Mouse (Mus musculus): ENCODE data around the gene Naa25. TPM values are rescaled to one million over a fixed set of nuclear protein-coding genes. Genes with fewer than 3 reads are reported as not detected.

The Naa25 gene
- total and polyA plus RNA-seq, 3 experiments, result 7.2 to 44.1 (median 43.3) TPM

GRCm38 (mm10) chr5:121420721-121421120, 23.0 kb downstream of the Naa25 start:
- Histone ChIP-seq H3K9me3 (replicated peaks) (no peaks in the 10 kb centered on the region), H3K4me3 (ENCODE audit: low read depth, low read length) (no peak overlapping the region), H3K36me3 (replicated peaks) (peaks cover 99% of the 10 kb centered on the region), H3K27me3 (ENCODE audit: insufficient read depth, low read length) (no peaks in the 10 kb centered on the region), H3K4me1 (ENCODE audit: insufficient read depth, low read depth, low read length) (0 out of 2 replicates have a peak, but pooled peaks cover 9% of the 10 kb centered on the region)
- ATAC-seq (ENCODE audit: extremely low read depth, insufficient number of reproducible peaks, low FRiP score, poor library complexity, severe bottlenecking) (no peak), DNase-seq (ENCODE audit: low spot score) (no peak)
- TF ChIP-seq TAL1 (conservative IDR thresholded peaks at IDR 0.05; ENCODE audit: low read depth, low read length), result no peak
- TF ChIP-seq POLR2AphosphoS5 (IDR thresholded peaks at IDR 0.05; ENCODE audit: insufficient replicate concordance, low read depth, low read length), result no peak
- TF ChIP-seq GATA1 (IDR thresholded peaks at IDR 0.05; ENCODE audit: borderline replicate concordance, low read length), result no peak
- no peak for TF ChIP-seq GATA2 (IDR thresholded peaks at IDR 0.05; ENCODE audit: borderline replicate concordance, low read depth, low read length)
- TF ChIP-seq CTCF (IDR thresholded peaks at IDR 0.05; ENCODE audit: low read depth, low read length), result no peak

- TF ChIP-seq CTCF (IDR thresholded peaks at IDR 0.05; ENCODE audit: low read depth, low read length) (no peak), POLR2AphosphoS5 (IDR thresholded peaks at IDR 0.05; ENCODE audit: insufficient replicate concordance, low read depth, low read length) (no peak), GATA2 (IDR thresholded peaks at IDR 0.05; ENCODE audit: borderline replicate concordance, low read depth, low read length) (no peak), TAL1 (conservative IDR thresholded peaks at IDR 0.05; ENCODE audit: low read depth, low read length) (no peak), GATA1 (IDR thresholded peaks at IDR 0.05; ENCODE audit: borderline replicate concordance, low read length) (no peak)
- Histone ChIP-seq H3K36me3 (replicated peaks) (peaks cover 99% of the 10 kb centered on the region), H3K27me3 (ENCODE audit: insufficient read depth, low read length) (no peaks in the 10 kb centered on the region), H3K4me1 (ENCODE audit: insufficient read depth, low read depth, low read length) (0 out of 2 replicates have a peak, but pooled peaks cover 9% of the 10 kb centered on the region), H3K4me3 (ENCODE audit: low read depth, low read length) (no peak overlapping the region), H3K9me3 (replicated peaks) (no peaks in the 10 kb centered on the region)
- no peak for ATAC-seq (ENCODE audit: extremely low read depth, insufficient number of reproducible peaks, low FRiP score, poor library complexity, severe bottlenecking)
- DNase-seq (ENCODE audit: low spot score), result no peak
Observed at GRCm38 (mm10) chr5:121422787-121423186, 25.1 kb downstream of the Naa25 start.

GRCm38 (mm10) chr5:121423297-121423696, 25.6 kb downstream of the Naa25 start:
- H3K27me3 ChIP-seq (ENCODE audit: insufficient read depth, low read length), result no peaks in the 10 kb centered on the region
- TF ChIP-seq CTCF (IDR thresholded peaks at IDR 0.05; ENCODE audit: low read depth, low read length) (no peak), TAL1 (conservative IDR thresholded peaks at IDR 0.05; ENCODE audit: low read depth, low read length) (no peak), GATA2 (IDR thresholded peaks at IDR 0.05; ENCODE audit: borderline replicate concordance, low read depth, low read length) (no peak), GATA1 (IDR thresholded peaks at IDR 0.05; ENCODE audit: borderline replicate concordance, low read length) (no peak), POLR2AphosphoS5 (IDR thresholded peaks at IDR 0.05; ENCODE audit: insufficient replicate concordance, low read depth, low read length) (no peak)
- DNase-seq (ENCODE audit: low spot score) (no peak), ATAC-seq (ENCODE audit: extremely low read depth, insufficient number of reproducible peaks, low FRiP score, poor library complexity, severe bottlenecking) (no peak)
- H3K9me3 ChIP-seq (replicated peaks), result no peaks in the 10 kb centered on the region
- peaks cover 99% of the 10 kb centered on the region for H3K36me3 ChIP-seq (replicated peaks)
- no peak overlapping the region for H3K4me3 ChIP-seq (ENCODE audit: low read depth, low read length)
- H3K4me1 ChIP-seq (ENCODE audit: insufficient read depth, low read depth, low read length), result 0 out of 2 replicates have a peak, but pooled peaks cover 9% of the 10 kb centered on the region

- no peak for ATAC-seq (ENCODE audit: extremely low read depth, insufficient number of reproducible peaks, low FRiP score, poor library complexity, severe bottlenecking)
- Histone ChIP-seq H3K27me3 (ENCODE audit: insufficient read depth, low read length) (no peaks in the 10 kb centered on the region), H3K36me3 (replicated peaks) (peaks cover 99% of the 10 kb centered on the region), H3K4me1 (ENCODE audit: insufficient read depth, low read depth, low read length) (no peaks in the 10 kb centered on the region), H3K9me3 (replicated peaks) (no peaks in the 10 kb centered on the region), H3K4me3 (ENCODE audit: low read depth, low read length) (no peak overlapping the region)
- no peak for DNase-seq (ENCODE audit: low spot score)
- TF ChIP-seq TAL1 (conservative IDR thresholded peaks at IDR 0.05; ENCODE audit: low read depth, low read length) (no peak), CTCF (IDR thresholded peaks at IDR 0.05; ENCODE audit: low read depth, low read length) (no peak), GATA2 (IDR thresholded peaks at IDR 0.05; ENCODE audit: borderline replicate concordance, low read depth, low read length) (no peak), GATA1 (IDR thresholded peaks at IDR 0.05; ENCODE audit: borderline replicate concordance, low read length) (no peak), POLR2AphosphoS5 (IDR thresholded peaks at IDR 0.05; ENCODE audit: insufficient replicate concordance, low read depth, low read length) (no peak)
Observed at GRCm38 (mm10) chr5:121428954-121429353, 31.2 kb downstream of the Naa25 start.

- peaks cover 97% of the 10 kb centered on the region for H3K36me3 ChIP-seq (replicated peaks)
- no peak for DNase-seq (ENCODE audit: low spot score)
- H3K27me3 ChIP-seq (ENCODE audit: insufficient read depth, low read length), result no peaks in the 10 kb centered on the region
- no peak for ATAC-seq (ENCODE audit: extremely low read depth, insufficient number of reproducible peaks, low FRiP score, poor library complexity, severe bottlenecking)
- H3K4me1 ChIP-seq (ENCODE audit: insufficient read depth, low read depth, low read length), result peaks cover 14% of the 10 kb centered on the region
- no peaks in the 10 kb centered on the region for H3K9me3 ChIP-seq (replicated peaks)
- no peak overlapping the region for H3K4me3 ChIP-seq (ENCODE audit: low read depth, low read length)
- no peak for TF ChIP-seq GATA1 (IDR thresholded peaks at IDR 0.05; ENCODE audit: borderline replicate concordance, low read length)
- no peak for TF ChIP-seq CTCF (IDR thresholded peaks at IDR 0.05; ENCODE audit: low read depth, low read length)
- TF ChIP-seq POLR2AphosphoS5 (IDR thresholded peaks at IDR 0.05; ENCODE audit: insufficient replicate concordance, low read depth, low read length), result no peak
- TF ChIP-seq TAL1 (conservative IDR thresholded peaks at IDR 0.05; ENCODE audit: low read depth, low read length), result no peak
- no peak for TF ChIP-seq GATA2 (IDR thresholded peaks at IDR 0.05; ENCODE audit: borderline replicate concordance, low read depth, low read length)
Observed at GRCm38 (mm10) chr5:121438131-121438530, 40.4 kb downstream of the Naa25 start.

DNA sequence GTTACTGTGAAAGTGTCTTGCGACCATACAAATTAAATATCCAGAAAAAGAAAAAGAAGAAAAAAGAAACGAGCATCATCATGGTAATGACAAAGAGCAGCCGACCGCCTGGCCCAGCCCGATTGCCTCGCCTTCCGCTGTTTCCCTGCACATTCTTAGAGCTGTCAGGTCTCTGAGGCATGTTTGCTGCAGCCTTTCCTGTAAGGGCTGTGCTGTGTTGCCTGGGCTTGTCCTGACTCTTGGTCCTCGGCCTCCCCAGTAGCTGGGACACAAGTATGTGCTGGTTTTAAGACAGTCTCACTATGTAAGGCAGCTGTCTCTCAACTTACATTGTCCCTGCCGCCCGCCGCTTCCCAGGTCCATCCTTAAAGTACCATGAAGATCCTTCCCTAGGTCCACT, 41.0 kb downstream of the Naa25 start:
- Histone ChIP-seq H3K36me3 (replicated peaks) (peaks cover 97% of the 10 kb centered on the region), H3K4me1 (ENCODE audit: insufficient read depth, low read depth, low read length) (peaks cover 15% of the 10 kb centered on the region), H3K27me3 (ENCODE audit: insufficient read depth, low read length) (no peaks in the 10 kb centered on the region), H3K4me3 (ENCODE audit: low read depth, low read length) (no peak overlapping the region), H3K9me3 (replicated peaks) (no peaks in the 10 kb centered on the region)
- no peak for TF ChIP-seq TAL1 (conservative IDR thresholded peaks at IDR 0.05; ENCODE audit: low read depth, low read length)
- no peak for TF ChIP-seq POLR2AphosphoS5 (IDR thresholded peaks at IDR 0.05; ENCODE audit: insufficient replicate concordance, low read depth, low read length)
- no peak for TF ChIP-seq CTCF (IDR thresholded peaks at IDR 0.05; ENCODE audit: low read depth, low read length)
- TF ChIP-seq GATA1 (IDR thresholded peaks at IDR 0.05; ENCODE audit: borderline replicate concordance, low read length), result no peak
- no peak for TF ChIP-seq GATA2 (IDR thresholded peaks at IDR 0.05; ENCODE audit: borderline replicate concordance, low read depth, low read length)
- ATAC-seq (ENCODE audit: extremely low read depth, insufficient number of reproducible peaks, low FRiP score, poor library complexity, severe bottlenecking), result no peak
- no peak for DNase-seq (ENCODE audit: low spot score)
